Mouse (Mus musculus) forebrain, postnatal 0 days (tissue): ENCODE results near the gene Folr2. TPM values are rescaled to one million over a fixed set of nuclear protein-coding genes. Genes with fewer than 3 reads are reported as not detected.

Experiments used
- ATAC-seq: fragments of 200-750 bp; cut with Nextera tagmentation; 2 replicates; pipeline ENCODE4 v1.8.0; 2017; ENCODE audit warnings: mild to moderate bottlenecking, moderate library complexity
- DNase-seq: peaks from one replicate; pipeline ENCODE4 v3.0.0-alpha.2; 2015
- H3K27ac ChIP-seq: fragments of 300-500 bp; sonication (generic); 2 replicates; pipeline ENCODE4 v1.5.1; 2014; ENCODE audit warnings: low read depth, mild to moderate bottlenecking, antibody characterized with exemption, low read length, moderate library complexity, mixed read lengths
- H3K27me3 ChIP-seq: fragments of 300-500 bp; sonication (generic); 2 replicates; pipeline ENCODE4 v1.6.1; 2014; ENCODE audit warnings: mild to moderate bottlenecking, low read length, mixed read lengths; ENCODE audit not compliant: insufficient read depth
- H3K36me3 ChIP-seq: fragments of 300-500 bp; sonication (generic); 2 replicates; pipeline ENCODE4 v1.6.1; 2014; ENCODE audit warnings: mild to moderate bottlenecking, moderate library complexity; ENCODE audit not compliant: insufficient read depth
- H3K4me1 ChIP-seq: fragments of 300-500 bp; sonication (generic); 2 replicates; pipeline ENCODE4 v1.6.1; 2014; ENCODE audit warnings: antibody characterized with exemption; ENCODE audit not compliant: insufficient read depth
- H3K4me2 ChIP-seq: fragments of 300-500 bp; sonication (generic); 2 replicates; pipeline ENCODE4 v1.6.1; 2014; ENCODE audit warnings: low read depth, mild to moderate bottlenecking, moderate library complexity
- H3K4me3 ChIP-seq: fragments of 300-500 bp; sonication (generic); 2 replicates; pipeline ENCODE4 v1.5.1; 2014; ENCODE audit warnings: low read depth, low read length, mixed read lengths
- H3K9ac ChIP-seq: fragments of 300-500 bp; sonication (generic); 2 replicates; pipeline ENCODE4 v1.6.1; 2014; ENCODE audit warnings: mild to moderate bottlenecking
- H3K9me3 ChIP-seq: fragments of 300-500 bp; sonication (generic); 2 replicates; pipeline ENCODE4 v1.6.1; 2016; ENCODE audit warnings: low read length
- CTCF ChIP-seq: sonication (generic); IDR thresholded peaks from 2 replicates; pipeline ENCODE4 v1.5.1; 2016; ENCODE audit warnings: antibody characterized with exemption, control low read depth, low read depth
- WGBS: fragments of 180-500 bp; shearing (Covaris S2); extraction: QIAGEN DNeasy Blood & Tissue Kit; methylation state at CpG from one replicate; pipeline ENCODE4 v1.1.7; 2014; 5-methylcytosine and 5-hydroxymethylcytosine counted together
- polyA plus RNA-seq: library from polyadenylated mRNA; unstranded; fragments of >200 nt; fragmentation: Nextera tagmentation; extraction: Ambion mirVana; gene quantifications from 2 replicates; pipeline ENCODE4 v1.2.1, GENCODE M21; 2015
- total RNA-seq: library from RNA; depleted of rRNA; stranded (reverse); fragments of >200 nt; gene quantifications from 2 replicates; pipeline ENCODE4 v1.2.3, GENCODE M21; 2014

The Folr2 gene
- total and polyA plus RNA-seq, 2 experiments from 2014 or later, result 2.5 to 3.4 TPM

DNA sequence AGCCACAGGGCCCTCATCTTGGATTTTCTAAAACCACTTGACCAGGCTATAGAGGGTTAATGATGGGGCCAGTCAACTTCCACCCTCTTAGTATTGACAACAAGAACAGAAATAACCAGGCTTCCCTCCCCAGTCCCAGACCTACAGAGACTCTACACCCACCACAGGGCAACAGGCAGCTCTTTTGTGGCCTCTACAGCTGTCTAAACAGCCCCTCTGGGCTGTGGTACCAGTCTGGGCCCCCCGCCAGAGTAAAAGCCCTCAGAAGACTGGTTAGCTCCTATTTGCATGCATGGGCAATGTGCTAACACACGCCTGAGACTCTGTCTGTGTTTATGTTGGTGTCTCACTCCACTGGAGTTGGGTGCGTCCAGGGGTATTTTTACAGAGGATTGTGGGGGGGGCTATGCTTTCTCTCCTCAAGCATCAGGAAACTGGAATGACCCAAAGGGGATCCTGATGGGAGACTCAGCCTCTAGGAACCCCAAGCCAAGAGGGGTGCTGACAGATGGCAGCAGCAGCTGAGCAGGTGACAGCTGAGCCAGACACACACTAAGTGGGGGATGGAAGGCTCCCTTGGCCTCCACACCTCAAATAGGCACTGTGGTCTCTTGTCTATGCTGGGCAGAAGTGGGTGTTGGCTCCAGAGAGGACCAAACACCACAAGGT, 22.9 kb downstream of the Folr2 start:
- H3K9ac ChIP-seq, result no peak overlapping the region
- H3K27me3 ChIP-seq, result no peaks in the 10 kb centered on the region; the same call in 1 of the 2 replicates
- DNase-seq (peak; percentile 52), ATAC-seq (peak; percentile 54)
- TF ChIP-seq CTCF, result no peak
- 35% methylated on average over 3 of the region's 3 CpGs for WGBS
- H3K9me3 ChIP-seq, result no peaks in the 10 kb centered on the region
- no peak overlapping the region for H3K4me2 ChIP-seq
- no peak overlapping the region for H3K4me3 ChIP-seq
- no peak overlapping the region for H3K27ac ChIP-seq
- no peaks in the 10 kb centered on the region for H3K4me1 ChIP-seq
- peaks cover 8% of the 10 kb centered on the region for H3K36me3 ChIP-seq

- peak; percentile 12; the same call in 1 of the 2 replicates for TF ChIP-seq CTCF
- Histone ChIP-seq H3K4me3 (no peak overlapping the region), H3K36me3 (peaks cover 8% of the 10 kb centered on the region), H3K27ac (no peak overlapping the region), H3K4me2 (no peak overlapping the region), H3K4me1 (no peaks in the 10 kb centered on the region), H3K9ac (no peak overlapping the region), H3K27me3 (no peaks in the 10 kb centered on the region; the same call in 1 of the 2 replicates), H3K9me3 (no peaks in the 10 kb centered on the region)
- no peak for DNase-seq
- ATAC-seq, result no peak
- 73% methylated on average over 5 of the region's 5 CpGs for WGBS
Measured at GRCm38 (mm10) chr7:101833352-101833751, 23.6 kb downstream of the Folr2 start.

GRCm38 (mm10) chr7:101832372-101832771, 24.6 kb downstream of the Folr2 start:
- Histone ChIP-seq H3K9me3 (no peaks in the 10 kb centered on the region), H3K4me2 (no peak overlapping the region), H3K4me3 (no peak overlapping the region), H3K27ac (no peak overlapping the region), H3K9ac (no peak overlapping the region), H3K4me1 (no peaks in the 10 kb centered on the region), H3K36me3 (peaks cover 10% of the 10 kb centered on the region), H3K27me3 (no peaks in the 10 kb centered on the region; the same call in 1 of the 2 replicates)
- no peak for TF ChIP-seq CTCF
- DNase-seq, result no peak
- WGBS, result 93% methylated on average over 4 of the region's 4 CpGs
- no peak for ATAC-seq

DNA sequence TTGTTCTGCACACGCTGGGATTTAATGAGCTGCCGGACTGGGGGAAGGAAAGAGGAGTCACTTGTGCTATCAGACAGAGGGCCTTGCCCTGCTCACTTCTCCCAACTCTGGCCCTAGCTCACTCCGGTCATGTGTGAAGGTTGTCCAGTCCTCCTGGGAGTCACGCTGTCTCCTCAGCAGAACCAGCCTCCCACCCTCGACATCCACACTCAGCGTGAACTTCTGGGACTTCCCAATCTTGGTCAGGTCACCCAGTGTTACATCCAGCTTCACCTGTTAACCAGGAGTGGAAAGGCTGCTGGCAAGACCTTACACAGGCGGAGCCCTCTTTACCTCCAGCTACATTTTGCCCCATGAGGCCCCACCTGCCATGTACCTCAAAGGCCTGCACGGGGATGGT, 25.6 kb downstream of the Folr2 start:
- Histone ChIP-seq H3K4me1 (no peaks in the 10 kb centered on the region), H3K36me3 (peaks cover 14% of the 10 kb centered on the region), H3K4me2 (no peak overlapping the region), H3K27ac (no peak overlapping the region), H3K9me3 (no peaks in the 10 kb centered on the region), H3K27me3 (no peaks in the 10 kb centered on the region; the same call in 1 of the 2 replicates), H3K4me3 (no peak overlapping the region), H3K9ac (no peak overlapping the region)
- WGBS, result 87% methylated on average over 8 of the region's 8 CpGs
- no peak for ATAC-seq
- no peak for DNase-seq
- TF ChIP-seq CTCF, result no peak

GRCm38 (mm10) chr7:101830373-101830772, 26.6 kb downstream of the Folr2 start:
- peaks cover 14% of the 10 kb centered on the region for H3K36me3 ChIP-seq
- H3K4me1 ChIP-seq, result no peaks in the 10 kb centered on the region
- H3K27ac ChIP-seq, result no peak overlapping the region
- no peak overlapping the region for H3K9ac ChIP-seq
- DNase-seq (no peak), ATAC-seq (no peak)
- H3K4me3 ChIP-seq, result no peak overlapping the region
- TF ChIP-seq CTCF, result no peak
- WGBS, result 98% methylated on average over 3 of the region's 3 CpGs
- no peaks in the 10 kb centered on the region; the same call in 1 of the 2 replicates for H3K27me3 ChIP-seq
- no peaks in the 10 kb centered on the region for H3K9me3 ChIP-seq
- H3K4me2 ChIP-seq, result no peak overlapping the region

- no peak for TF ChIP-seq CTCF
- H3K4me1 ChIP-seq, result no peaks in the 10 kb centered on the region
- peaks cover 5% of the 10 kb centered on the region for H3K36me3 ChIP-seq
- H3K27me3 ChIP-seq, result peaks cover 45% of the 10 kb centered on the region
- no peak for ATAC-seq
- DNase-seq, result no peak
- H3K27ac ChIP-seq, result no peak overlapping the region
- no peaks in the 10 kb centered on the region for H3K9me3 ChIP-seq
- WGBS, result 70% methylated on average over 18 of the region's 18 CpGs
- H3K9ac ChIP-seq, result no peak overlapping the region
- no peak overlapping the region for H3K4me2 ChIP-seq
- H3K4me3 ChIP-seq, result no peak overlapping the region
Measured at GRCm38 (mm10) chr7:101823758-101824630, 33.0 kb downstream of the Folr2 start.
